Mouse (Mus musculus) midbrain, embryonic 11.5 days (tissue): Measurements from ENCODE around the gene Olfr462. TPM values are rescaled to one million over a fixed set of nuclear protein-coding genes. Genes with fewer than 3 reads are reported as not detected.

ENCODE experiments used
- ATAC-seq: fragments of 200-750 bp; cut with Nextera tagmentation; 2 replicates; pipeline ENCODE4 v1.8.0; 2017; ENCODE audit warnings: moderate TSS enrichment, moderate library complexity; ENCODE audit not compliant: low FRiP score
- DNase-seq: peaks from one replicate; pipeline ENCODE4 v3.0.0; 2015; ENCODE audit warnings: low spot score; ENCODE audit errors: missing footprints
- H3K27ac ChIP-seq: fragments of 300-500 bp; sonication (generic); 2 replicates; pipeline ENCODE4 v1.5.1; 2014; ENCODE audit warnings: low read depth, low read length
- H3K27me3 ChIP-seq: fragments of 300-500 bp; sonication (generic); 2 replicates; pipeline ENCODE4 v1.6.1; 2014; ENCODE audit warnings: mild to moderate bottlenecking, low read length, moderate library complexity, mixed read lengths; ENCODE audit not compliant: control insufficient read depth, insufficient read depth
- H3K36me3 ChIP-seq: fragments of 300-500 bp; sonication (generic); 2 replicates; pipeline ENCODE4 v1.6.1; 2014; ENCODE audit warnings: mild to moderate bottlenecking, low read length, moderate library complexity, mixed read lengths; ENCODE audit not compliant: control insufficient read depth, insufficient read depth
- H3K4me1 ChIP-seq: fragments of 300-500 bp; sonication (generic); 2 replicates; pipeline ENCODE4 v1.6.1; 2014; ENCODE audit warnings: low read length; ENCODE audit not compliant: control insufficient read depth, insufficient read depth
- H3K4me2 ChIP-seq: fragments of 300-500 bp; sonication (generic); 2 replicates; pipeline ENCODE4 v1.6.1; 2014; ENCODE audit warnings: mild to moderate bottlenecking, moderate library complexity
- H3K4me3 ChIP-seq: fragments of 300-500 bp; sonication (generic); 2 replicates; pipeline ENCODE4 v1.5.1; 2014; ENCODE audit warnings: low read depth, low read length
- H3K9ac ChIP-seq: fragments of 300-500 bp; sonication (generic); 2 replicates; pipeline ENCODE4 v1.6.1; 2014; ENCODE audit warnings: low read length
- H3K9me3 ChIP-seq: fragments of 300-500 bp; sonication (generic); 2 replicates; pipeline ENCODE4 v1.6.1; 2016; ENCODE audit warnings: low read length; ENCODE audit not compliant: control insufficient read depth
- WGBS: fragments of 180-500 bp; shearing (Covaris S2); extraction: QIAGEN DNeasy Blood & Tissue Kit; methylation state at CpG from one replicate; pipeline ENCODE4 v1.1.7; 2014; 5-methylcytosine and 5-hydroxymethylcytosine counted together
- polyA plus RNA-seq: library from polyadenylated mRNA; unstranded; fragments of >200 nt; fragmentation: Nextera tagmentation; extraction: Ambion mirVana; gene quantifications from 2 replicates; pipeline ENCODE4 v1.2.1, GENCODE M21; 2014

The Olfr462 gene
- polyA plus RNA-seq, 1 experiment from 2014 or later, result not detected

- Histone ChIP-seq H3K27ac (no peak overlapping the region), H3K9ac (no peak overlapping the region), H3K4me2 (no peak overlapping the region), H3K27me3 (no peaks in the 10 kb centered on the region), H3K4me1 (no peaks in the 10 kb centered on the region; the same call in none of the 2 replicates), H3K9me3 (no peaks in the 10 kb centered on the region), H3K4me3 (no peak overlapping the region), H3K36me3 (0 out of 2 replicates have a peak, but pooled peaks cover 5% of the 10 kb centered on the region)
- DNase-seq, result no peak
- no peak for ATAC-seq
- 93% methylated on average over 7 of the region's 7 CpGs for WGBS
Observed at GRCm38 (mm10) chr11:87854550-87854949, 37.5 kb downstream of the Olfr462 start.

- peak overlapping the region; percentile 52 for H3K9ac ChIP-seq
- no peak overlapping the region for H3K27ac ChIP-seq
- peak overlapping the region; percentile 61 for H3K4me3 ChIP-seq
- no peaks in the 10 kb centered on the region for H3K27me3 ChIP-seq
- peak overlapping the region; percentile 50 for H3K4me2 ChIP-seq
- 0 out of 2 replicates have a peak, but pooled peaks cover 5% of the 10 kb centered on the region for H3K36me3 ChIP-seq
- H3K4me1 ChIP-seq, result no peaks in the 10 kb centered on the region; the same call in none of the 2 replicates
- peak; percentile 46; the same call in 1 of the 2 replicates for ATAC-seq
- no peaks in the 10 kb centered on the region for H3K9me3 ChIP-seq
- 45% methylated on average over 8 of the region's 8 CpGs for WGBS
- DNase-seq, result no peak
Observed at GRCm38 (mm10) chr11:87853597-87853954, 38.5 kb downstream of the Olfr462 start.

- Histone ChIP-seq H3K9me3 (no peaks in the 10 kb centered on the region), H3K27ac (no peak within 1 kb of the TSS; the same call in 1 of the 2 replicates), H3K4me1 (no peaks in the 10 kb centered on the region; the same call in none of the 2 replicates), H3K36me3 (0 out of 2 replicates have a peak, but pooled peaks cover 4% of the 10 kb centered on the region), H3K27me3 (no peaks in the 10 kb centered on the region), H3K4me3 (peak within 1 kb of the TSS; percentile 61), H3K9ac (peak within 1 kb of the TSS; percentile 52), H3K4me2 (peak within 1 kb of the TSS; percentile 50)
- ATAC-seq, result peak; percentile 97
- DNase-seq, result peak; percentile 99
- 4% methylated on average over 40 of the region's 40 CpGs for WGBS
Observed at GRCm38 (mm10) chr11:87852690-87853596, 39.1 kb downstream of the Olfr462 start, which contains the start of gene Mks1. Mks1 (plus strand) TSS chr11:87853215.

- H3K4me3 ChIP-seq, result no peak overlapping the region
- no peaks in the 10 kb centered on the region for H3K9me3 ChIP-seq
- no peaks in the 10 kb centered on the region for H3K36me3 ChIP-seq
- H3K27ac ChIP-seq, result no peak overlapping the region
- 68% methylated on average over 6 of the region's 6 CpGs for WGBS
- H3K4me2 ChIP-seq, result no peak overlapping the region
- no peaks in the 10 kb centered on the region; the same call in 1 of the 2 replicates for H3K4me1 ChIP-seq
- no peak for ATAC-seq
- H3K9ac ChIP-seq, result no peak overlapping the region
- H3K27me3 ChIP-seq, result no peaks in the 10 kb centered on the region
- DNase-seq, result no peak
Observed at GRCm38 (mm10) chr11:87847884-87848283, 44.2 kb downstream of the Olfr462 start.

- Histone ChIP-seq H3K4me1 (no peaks in the 10 kb centered on the region), H3K4me3 (no peak overlapping the region), H3K9ac (no peak overlapping the region), H3K4me2 (no peak overlapping the region), H3K27ac (no peak overlapping the region), H3K9me3 (no peaks in the 10 kb centered on the region), H3K36me3 (no peaks in the 10 kb centered on the region), H3K27me3 (no peaks in the 10 kb centered on the region)
- WGBS, result 86% methylated on average over 12 of the region's 12 CpGs
- ATAC-seq (no peak), DNase-seq (no peak)
Observed at GRCm38 (mm10) chr11:87846968-87847600, 45.0 kb downstream of the Olfr462 start.

- no peaks in the 10 kb centered on the region for H3K27me3 ChIP-seq
- no peaks in the 10 kb centered on the region for H3K9me3 ChIP-seq
- no peak overlapping the region for H3K4me3 ChIP-seq
- H3K27ac ChIP-seq, result no peak overlapping the region
- no peak overlapping the region for H3K9ac ChIP-seq
- H3K4me2 ChIP-seq, result no peak overlapping the region
- H3K4me1 ChIP-seq, result no peaks in the 10 kb centered on the region
- H3K36me3 ChIP-seq, result no peaks in the 10 kb centered on the region
- DNase-seq (no peak), ATAC-seq (no peak)
- WGBS, result 76% methylated on average over 3 of the region's 3 CpGs
Observed at GRCm38 (mm10) chr11:87841436-87841835, 50.6 kb downstream of the Olfr462 start.

- 90% methylated on average over 8 of the region's 8 CpGs for WGBS
- ATAC-seq, result no peak
- H3K27me3 ChIP-seq, result no peaks in the 10 kb centered on the region
- no peak overlapping the region for H3K27ac ChIP-seq
- no peaks in the 10 kb centered on the region for H3K36me3 ChIP-seq
- no peak for DNase-seq
- H3K4me3 ChIP-seq, result no peak overlapping the region
- H3K4me1 ChIP-seq, result no peaks in the 10 kb centered on the region
- no peaks in the 10 kb centered on the region for H3K9me3 ChIP-seq
- no peak overlapping the region for H3K9ac ChIP-seq
- H3K4me2 ChIP-seq, result no peak overlapping the region
Observed at GRCm38 (mm10) chr11:87840676-87841075, 51.4 kb downstream of the Olfr462 start.
